Mouse (Mus musculus): ENCODE results near the gene Fmo9. TPM values are rescaled to one million over a fixed set of nuclear protein-coding genes. Genes with fewer than 3 reads are reported as not detected.

Fmo9 gene
- total RNA-seq (2023) = not detected

GRCm38 (mm10) chr1:166681745-166682144, at the start of gene Fmo9:
Gene Fmo9, minus strand, starts transcription at chr1:166681845.

GRCm38 (mm10) chr1:166647593-166647992, 34.1 kb downstream of the Fmo9 start, which contains the start of gene Gm4847:
Gene Gm4847, minus strand, starts transcription at chr1:166647693.

Other genes with a start within 250 kb of the Fmo9 start
- not detected for gene Gm4846, start 184.3 kb downstream of the Fmo9 start, total RNA-seq (2023)
- not detected for gene Gm4847, start 34.2 kb downstream of the Fmo9 start, total RNA-seq (2023)

Data from CD4-positive naive resting alpha-beta T cell, adult 76 days (primary cell).